Mouse (Mus musculus): ENCODE measurements around the gene 6820408C15Rik.

DNA sequence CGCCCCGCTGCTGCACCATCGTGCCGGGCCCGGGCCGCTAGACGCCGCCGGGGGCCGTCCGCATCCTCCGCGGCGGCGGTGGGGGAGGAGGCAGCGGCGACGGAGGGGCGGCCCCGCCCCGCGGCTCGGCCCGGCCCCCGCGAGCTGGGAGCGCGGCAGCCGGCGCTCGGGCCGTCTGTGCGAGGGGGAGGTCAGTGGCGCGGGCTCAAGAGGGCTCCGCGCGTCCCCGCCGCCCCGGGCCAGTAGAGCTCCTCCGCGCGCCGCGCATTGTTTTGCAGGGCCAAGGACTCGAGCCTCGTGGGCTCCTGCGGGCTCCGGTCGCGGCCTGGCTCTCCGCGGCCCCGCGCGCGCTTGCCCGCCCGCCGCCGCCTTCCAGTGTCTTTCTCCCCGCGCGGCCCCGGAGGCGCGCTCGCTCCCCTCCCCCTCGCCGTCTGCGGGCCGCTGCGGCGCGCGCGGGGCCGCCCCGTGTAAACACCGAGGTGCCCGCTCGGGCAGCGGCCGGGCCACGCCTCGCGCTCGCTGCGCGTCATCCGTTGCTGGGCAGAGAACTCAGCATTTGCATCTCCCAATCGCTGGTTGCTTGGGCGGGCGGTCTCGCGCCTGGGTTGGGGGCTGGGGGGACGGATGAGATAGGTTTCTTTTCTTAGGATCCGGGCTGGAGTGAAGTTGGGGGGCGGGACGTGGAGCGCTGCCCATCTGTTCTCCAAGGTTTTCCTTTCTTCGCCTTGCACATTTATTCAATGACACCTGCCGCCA lies 17.5 kb upstream of the 6820408C15Rik start, which contains the start of gene Sox12:
- no peak for TF ChIP-seq CTCF (IDR thresholded peaks at IDR 0.05; ENCODE audit: low read depth, low read length)
- TF ChIP-seq POLR2A (IDR thresholded peaks at IDR 0.05; ENCODE audit: borderline replicate concordance, low read depth, low read length), result no peak
